Mouse (Mus musculus): ENCODE measurements around the gene Rdh8.

DNA sequence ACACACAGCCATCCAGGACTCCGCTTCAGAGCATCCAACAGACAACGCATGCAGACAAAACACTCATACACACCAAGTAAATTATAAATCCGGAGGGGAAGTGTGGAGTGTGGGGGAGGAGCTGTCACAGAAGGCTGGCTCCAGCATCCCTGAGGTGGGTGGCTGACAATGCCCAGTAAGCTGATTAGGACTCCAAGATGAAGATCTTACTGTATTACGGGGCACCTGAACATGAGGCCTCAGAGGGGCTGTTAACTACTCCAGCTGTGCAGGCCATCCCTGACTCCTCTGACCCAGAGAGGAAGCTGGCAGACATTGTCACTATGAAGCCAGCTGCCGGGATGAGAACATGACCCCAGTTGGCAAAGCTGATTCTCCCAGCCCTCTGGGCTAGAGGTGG, 1.7 kb downstream of the Rdh8 start:
- TF ChIP-seq CTCF (IDR thresholded peaks at IDR 0.05; ENCODE audit: borderline replicate concordance, insufficient read depth, low read length) (no peak), POLR2A (IDR thresholded peaks at IDR 0.05; ENCODE audit: low read depth, low read length) (no peak)
